Comparison of ENCODE assay signal across 8 mouse cellular contexts in the genomic region with DNA sequence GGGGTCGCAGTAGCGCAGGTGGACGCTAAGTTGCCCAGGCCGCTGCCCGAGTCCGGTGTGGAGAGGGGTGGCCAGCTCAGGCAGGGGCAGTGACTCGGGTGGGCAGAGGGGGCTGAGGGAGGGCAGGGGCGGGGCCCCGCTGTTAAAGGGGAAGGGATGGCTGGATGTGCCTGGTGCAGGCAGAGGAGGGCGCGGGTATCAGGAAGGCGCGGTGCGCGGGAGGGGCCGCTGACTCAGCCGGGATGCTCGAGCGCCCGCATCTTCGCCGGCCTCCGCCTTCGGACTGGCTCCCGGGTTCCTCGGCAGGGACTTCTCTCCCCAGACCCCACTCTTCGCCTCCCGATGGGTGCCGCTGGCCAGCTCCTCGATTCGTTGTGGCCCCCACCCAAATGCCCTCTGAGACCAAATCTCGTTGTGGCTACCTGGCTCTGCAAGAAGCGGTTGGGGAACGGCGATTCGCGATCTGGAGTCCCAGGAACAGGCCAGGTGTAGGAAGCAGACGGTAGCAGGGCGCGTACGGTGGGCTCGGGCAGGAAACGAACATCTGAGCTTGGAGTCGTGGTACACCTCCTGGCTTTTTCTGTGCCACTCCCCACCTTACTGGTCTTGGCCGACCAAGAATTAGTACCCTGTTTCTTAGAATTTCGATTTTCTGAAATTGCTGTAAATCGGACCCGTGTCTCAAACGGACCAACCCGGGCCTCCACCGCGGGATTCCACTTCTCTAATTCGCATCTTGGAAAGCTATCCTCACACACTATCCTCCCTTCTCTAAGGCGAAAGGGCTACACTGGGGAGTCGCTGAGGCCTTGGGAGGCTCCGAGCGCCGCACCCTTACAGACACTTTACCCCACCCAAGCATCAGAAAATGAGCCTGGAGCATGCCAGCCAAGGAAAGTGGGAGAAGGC. TPM values are rescaled to one million over a fixed set of nuclear protein-coding genes. Genes with fewer than 3 reads are reported as not detected.
DNase-seq lines count a peak whose midpoint lies in the region; ATAC-seq and TF ChIP-seq lines count a peak whose summit lies in the region.

No protein-coding gene starts in this region.

- H3K27ac ChIP-seq in lung, embryonic 16.5 days (ENCODE audit: low read length): no peak overlapping the region
- H3K27ac ChIP-seq in forebrain, embryonic 12.5 days: no peak overlapping the region
- no peak overlapping the region for H3K27ac ChIP-seq in intestine, postnatal 0 days (ENCODE audit: low read depth, low read length)
- H3K27ac ChIP-seq in neural tube, embryonic 11.5 days (ENCODE audit: low read depth, low read length): no peak overlapping the region; the same call in 1 of the 2 replicates

- no peaks in the 10 kb centered on the region for H3K36me3 ChIP-seq in lung, embryonic 16.5 days (ENCODE audit: control insufficient read depth, insufficient read depth, low read length)
- no peaks in the 10 kb centered on the region for H3K36me3 ChIP-seq in forebrain, embryonic 12.5 days (replicated peaks)
- H3K36me3 ChIP-seq in intestine, postnatal 0 days (ENCODE audit: control insufficient read depth, insufficient read depth): no peaks in the 10 kb centered on the region; the same call in 1 of the 2 replicates
- H3K36me3 ChIP-seq in neural tube, embryonic 11.5 days (ENCODE audit: control insufficient read depth, insufficient read depth, low read length): no peaks in the 10 kb centered on the region

- TF ChIP-seq CTCF in intestine, postnatal 0 days (IDR thresholded peaks at IDR 0.05; ENCODE audit: low read depth): no peak

- peaks cover 94% of the 10 kb centered on the region for H3K27me3 ChIP-seq in lung, embryonic 16.5 days (ENCODE audit: control insufficient read depth, insufficient read depth, low read depth, low read length)
- peaks cover 100% of the 10 kb centered on the region for H3K27me3 ChIP-seq in forebrain, embryonic 12.5 days
- peaks cover 91% of the 10 kb centered on the region for H3K27me3 ChIP-seq in intestine, postnatal 0 days (replicated peaks; ENCODE audit: control insufficient read depth, insufficient read depth, low read length)
- peaks cover 87% of the 10 kb centered on the region for H3K27me3 ChIP-seq in neural tube, embryonic 11.5 days (ENCODE audit: control insufficient read depth, insufficient read depth, low read length)

- no peak overlapping the region for H3K9ac ChIP-seq in lung, embryonic 16.5 days (ENCODE audit: low read length)
- H3K9ac ChIP-seq in forebrain, embryonic 12.5 days: no peak overlapping the region
- no peak overlapping the region for H3K9ac ChIP-seq in intestine, postnatal 0 days (ENCODE audit: low read depth, low read length)
- H3K9ac ChIP-seq in neural tube, embryonic 11.5 days (ENCODE audit: low read length): peak overlapping the region; percentile 26

- ATAC-seq in lung, embryonic 16.5 days (ENCODE audit: low read depth): no peak
- ATAC-seq in forebrain, embryonic 12.5 days (ENCODE audit: low FRiP score): no peak
- ATAC-seq in intestine, postnatal 0 days: peak; percentile 7; the same call in 1 of the 2 replicates
- no peak for ATAC-seq in neural tube, embryonic 11.5 days (ENCODE audit: insufficient read depth, low FRiP score, low TSS enrichment)

- H3K4me3 ChIP-seq in lung, embryonic 16.5 days (ENCODE audit: low read length): peak overlapping the region; percentile 5
- H3K4me3 ChIP-seq in forebrain, embryonic 12.5 days (replicated peaks): peak overlapping the region; percentile 31
- H3K4me3 ChIP-seq in intestine, postnatal 0 days (ENCODE audit: low read depth, low read length): peak overlapping the region; percentile 39
- H3K4me3 ChIP-seq in neural tube, embryonic 11.5 days (ENCODE audit: low read depth, low read length): peak overlapping the region; percentile 23

- under 1% methylated on average over 52 of the region's 58 CpGs for WGBS in lung, embryonic 16.5 days
- under 1% methylated on average over 52 of the region's 58 CpGs for WGBS in forebrain, embryonic 12.5 days
- under 1% methylated on average over 57 of the region's 58 CpGs for WGBS in intestine, postnatal 0 days
- 1% methylated on average over 54 of the region's 58 CpGs for WGBS in neural tube, embryonic 11.5 days

- no peaks in the 10 kb centered on the region for H3K9me3 ChIP-seq in lung, embryonic 16.5 days (ENCODE audit: control insufficient read depth, low read length)
- H3K9me3 ChIP-seq in forebrain, embryonic 12.5 days: no peaks in the 10 kb centered on the region
- H3K9me3 ChIP-seq in intestine, postnatal 0 days (ENCODE audit: control insufficient read depth): no peaks in the 10 kb centered on the region
- no peaks in the 10 kb centered on the region for H3K9me3 ChIP-seq in neural tube, embryonic 11.5 days (ENCODE audit: control insufficient read depth, low read length)

- H3K4me2 ChIP-seq in lung, embryonic 16.5 days (ENCODE audit: low read depth, low read length): 0 out of 2 replicates have a peak overlapping the region, but pooled peaks have one; percentile 7
- peak overlapping the region; percentile 39 for H3K4me2 ChIP-seq in forebrain, embryonic 12.5 days
- peak overlapping the region; percentile 63 for H3K4me2 ChIP-seq in intestine, postnatal 0 days (replicated peaks; ENCODE audit: low read depth)
- peak overlapping the region; percentile 27 for H3K4me2 ChIP-seq in neural tube, embryonic 11.5 days (ENCODE audit: low read depth)

- H3K4me1 ChIP-seq in lung, embryonic 16.5 days (replicated peaks; ENCODE audit: control insufficient read depth, insufficient read depth, low read length): peaks cover 2% of the 10 kb centered on the region; the same call in 1 of the 2 replicates
- peaks cover 26% of the 10 kb centered on the region for H3K4me1 ChIP-seq in forebrain, embryonic 12.5 days
- H3K4me1 ChIP-seq in intestine, postnatal 0 days (replicated peaks; ENCODE audit: control insufficient read depth, insufficient read depth, low read length): no peaks in the 10 kb centered on the region; the same call in 1 of the 2 replicates
- H3K4me1 ChIP-seq in neural tube, embryonic 11.5 days (ENCODE audit: control insufficient read depth, insufficient read depth, low read length): peaks cover 7% of the 10 kb centered on the region; the same call in 1 of the 2 replicates

- peak; percentile 40 for DNase-seq in cerebellum, adult 11 months
- no peak for DNase-seq in cerebellum, postnatal 4 days (ENCODE audit: low spot score in 2 of 2)
- no peak for DNase-seq in lung, postnatal 25 days (ENCODE audit: low spot score)
- peak; percentile 59 for DNase-seq in neural tube, embryonic 11.5 days (ENCODE audit: low spot score)
- DNase-seq in adipocyte (ENCODE audit: low spot score): no peak

RNA-seq across cellular contexts. Expression of a gene that starts 0.5 kb away (rescaled TPM):
- polyA plus RNA-seq in lung, embryonic 16.5 days (2015; fragmentation: Nextera tagmentation; extraction: Ambion mirVana): 0.52 and 0.79 TPM in 2 replicates
- not detected in 2 replicates for polyA plus RNA-seq in forebrain, embryonic 12.5 days (2016; fragmentation: Nextera tagmentation; extraction: Ambion mirVana)
- polyA plus RNA-seq in intestine, postnatal 0 days (2015; fragmentation: Nextera tagmentation; extraction: Ambion mirVana): 7.6 and 8.4 TPM in 2 replicates
- 21.2 and 30.4 TPM in 2 replicates for polyA plus RNA-seq in neural tube, embryonic 11.5 days (2014; fragmentation: Nextera tagmentation; extraction: Ambion mirVana)

RNA-seq across cellular contexts. Expression of a gene that starts 7.1 kb away (rescaled TPM):
- polyA plus RNA-seq in lung, embryonic 16.5 days (2015; fragmentation: Nextera tagmentation; extraction: Ambion mirVana): 31.7 and 32.5 TPM in 2 replicates
- polyA plus RNA-seq in forebrain, embryonic 12.5 days (2016; fragmentation: Nextera tagmentation; extraction: Ambion mirVana): 36.3 and 37.0 TPM in 2 replicates
- 13.6 and 14.4 TPM in 2 replicates for polyA plus RNA-seq in intestine, postnatal 0 days (2015; fragmentation: Nextera tagmentation; extraction: Ambion mirVana)
- 41.8 and 42.0 TPM in 2 replicates for polyA plus RNA-seq in neural tube, embryonic 11.5 days (2014; fragmentation: Nextera tagmentation; extraction: Ambion mirVana)

RNA-seq across cellular contexts. Expression of a gene that starts 12.9 kb away (rescaled TPM):
- 1.9 and 2.0 TPM in 2 replicates for polyA plus RNA-seq in lung, embryonic 16.5 days (2015; fragmentation: Nextera tagmentation; extraction: Ambion mirVana)
- 0.63 and 0.88 TPM in 2 replicates for polyA plus RNA-seq in forebrain, embryonic 12.5 days (2016; fragmentation: Nextera tagmentation; extraction: Ambion mirVana)
- polyA plus RNA-seq in intestine, postnatal 0 days (2015; fragmentation: Nextera tagmentation; extraction: Ambion mirVana): 24.8 and 27.1 TPM in 2 replicates
- polyA plus RNA-seq in neural tube, embryonic 11.5 days (2014; fragmentation: Nextera tagmentation; extraction: Ambion mirVana): 1.4 and 1.6 TPM in 2 replicates

RNA-seq across cellular contexts. Expression of a gene that starts 15.5 kb away (rescaled TPM):
- 61.8 and 64.9 TPM in 2 replicates for polyA plus RNA-seq in lung, embryonic 16.5 days (2015; fragmentation: Nextera tagmentation; extraction: Ambion mirVana)
- 64.3 and 65.9 TPM in 2 replicates for polyA plus RNA-seq in forebrain, embryonic 12.5 days (2016; fragmentation: Nextera tagmentation; extraction: Ambion mirVana)
- polyA plus RNA-seq in intestine, postnatal 0 days (2015; fragmentation: Nextera tagmentation; extraction: Ambion mirVana): 22.7 and 24.0 TPM in 2 replicates
- polyA plus RNA-seq in neural tube, embryonic 11.5 days (2014; fragmentation: Nextera tagmentation; extraction: Ambion mirVana): 33.2 and 34.1 TPM in 2 replicates

RNA-seq across cellular contexts. Expression of a gene that starts 15.6 kb away (rescaled TPM):
- 0.59 and 0.89 TPM in 2 replicates for polyA plus RNA-seq in lung, embryonic 16.5 days (2015; fragmentation: Nextera tagmentation; extraction: Ambion mirVana)
- 0.27 TPM in 1 of 2 replicates, not detected in the other for polyA plus RNA-seq in forebrain, embryonic 12.5 days (2016; fragmentation: Nextera tagmentation; extraction: Ambion mirVana)
- polyA plus RNA-seq in intestine, postnatal 0 days (2015; fragmentation: Nextera tagmentation; extraction: Ambion mirVana): 0.23 TPM in 1 of 2 replicates, not detected in the other
- polyA plus RNA-seq in neural tube, embryonic 11.5 days (2014; fragmentation: Nextera tagmentation; extraction: Ambion mirVana): 2.5 and 2.7 TPM in 2 replicates

Comparison
In these comparisons a context has a peak if more than half of its experiments do, and no peak if none do; other contexts are left out.
1. DNase-seq: peak in cerebellum, adult 11 months (single experiment) and neural tube, embryonic 11.5 days (single experiment); none in cerebellum, postnatal 4 days (0 of 2), lung, postnatal 25 days (single experiment) and adipocyte (single experiment).
2. H3K4me2 ChIP-seq: peak in every context shown above with its lines; median percentile 63 in intestine, postnatal 0 days; 39 in forebrain, embryonic 12.5 days; 27 in neural tube, embryonic 11.5 days; 7 in lung, embryonic 16.5 days.
3. Peak in every context shown above with its lines, with median percentiles within 50 percentile points of each other: H3K4me3 ChIP-seq.